Mouse (Mus musculus): Measurements from ENCODE around the gene 4933415F23Rik. TPM values are rescaled to one million over a fixed set of nuclear protein-coding genes. Genes with fewer than 3 reads are reported as not detected.

The 4933415F23Rik gene
- total and polyA plus RNA-seq, 2 experiments from 2014 or later = not detected

DNA sequence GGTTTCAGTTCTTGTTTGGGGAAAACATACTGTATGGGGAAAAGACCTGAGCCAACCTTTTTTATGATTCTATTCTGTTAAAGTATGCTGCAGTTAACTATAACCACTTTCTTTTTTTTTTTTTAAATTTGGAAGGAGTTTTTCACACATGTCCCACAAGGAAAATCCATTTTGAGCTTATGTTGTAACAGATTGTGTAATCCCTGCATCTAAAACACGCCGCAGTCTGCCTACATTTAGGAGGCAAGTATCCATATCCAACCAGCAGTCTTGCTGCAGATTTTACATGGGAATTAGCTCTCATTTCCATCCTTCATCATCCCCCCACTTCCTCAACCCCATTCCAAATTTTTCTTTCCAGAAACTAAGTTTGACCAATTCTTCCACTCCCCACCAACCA lies 3.6 kb downstream of the 4933415F23Rik start:
- TF ChIP-seq EP300 (IDR thresholded peaks at IDR 0.05; ENCODE audit: low read depth) = no peak
- TF ChIP-seq CTCF (IDR thresholded peaks at IDR 0.05; ENCODE audit: low read depth) = no peak
- no peaks in the 10 kb centered on the region for H3K9me3 ChIP-seq (replicated peaks; ENCODE audit: control insufficient read depth, low read length)
- H3K4me2 ChIP-seq (ENCODE audit: low read depth, low read length) = no peak overlapping the region
- no peaks in the 10 kb centered on the region for H3K4me1 ChIP-seq (ENCODE audit: control insufficient read depth, insufficient read depth)
- no peak overlapping the region for H3K4me3 ChIP-seq (ENCODE audit: low read depth, low read length)
- no peak overlapping the region for H3K9ac ChIP-seq (replicated peaks; ENCODE audit: low read depth, low read length)
- no peaks in the 10 kb centered on the region for H3K27me3 ChIP-seq (ENCODE audit: control insufficient read depth, insufficient read depth, low read length)
- DNase-seq (ENCODE audit: low spot score) (no peak), ATAC-seq (ENCODE audit: insufficient read depth, low read depth) (no peak)
- no peaks in the 10 kb centered on the region for H3K36me3 ChIP-seq (replicated peaks; ENCODE audit: control insufficient read depth, insufficient read depth, low read length)
- 93% methylated on average over 2 of the region's 2 CpGs for WGBS
- H3K27ac ChIP-seq (ENCODE audit: low read depth) = no peak overlapping the region

- Histone ChIP-seq H3K4me2 (ENCODE audit: low read depth, low read length) (no peak overlapping the region), H3K9ac (replicated peaks; ENCODE audit: low read depth, low read length) (no peak overlapping the region), H3K27me3 (ENCODE audit: control insufficient read depth, insufficient read depth, low read length) (no peaks in the 10 kb centered on the region), H3K36me3 (replicated peaks; ENCODE audit: control insufficient read depth, insufficient read depth, low read length) (no peaks in the 10 kb centered on the region), H3K27ac (ENCODE audit: low read depth) (no peak overlapping the region), H3K4me1 (ENCODE audit: control insufficient read depth, insufficient read depth) (no peaks in the 10 kb centered on the region), H3K9me3 (replicated peaks; ENCODE audit: control insufficient read depth, low read length) (no peaks in the 10 kb centered on the region), H3K4me3 (ENCODE audit: low read depth, low read length) (no peak overlapping the region)
- no peak for ATAC-seq (ENCODE audit: insufficient read depth, low read depth)
- DNase-seq (ENCODE audit: low spot score) = no peak
- TF ChIP-seq EP300 (IDR thresholded peaks at IDR 0.05; ENCODE audit: low read depth) (no peak), CTCF (IDR thresholded peaks at IDR 0.05; ENCODE audit: low read depth) (no peak)
- 69% methylated on average over 4 of the region's 4 CpGs for WGBS
Measured at GRCm38 (mm10) chr1:23097996-23098395, 4.1 kb downstream of the 4933415F23Rik start.

GRCm38 (mm10) chr1:23067715-23068114 lies 34.3 kb downstream of the 4933415F23Rik start:
- ATAC-seq (ENCODE audit: insufficient read depth, low read depth) = no peak
- no peak for TF ChIP-seq CTCF (IDR thresholded peaks at IDR 0.05; ENCODE audit: low read depth)
- TF ChIP-seq EP300 (IDR thresholded peaks at IDR 0.05; ENCODE audit: low read depth) = no peak
- WGBS = 79% methylated on average over 5 of the region's 5 CpGs

DNA sequence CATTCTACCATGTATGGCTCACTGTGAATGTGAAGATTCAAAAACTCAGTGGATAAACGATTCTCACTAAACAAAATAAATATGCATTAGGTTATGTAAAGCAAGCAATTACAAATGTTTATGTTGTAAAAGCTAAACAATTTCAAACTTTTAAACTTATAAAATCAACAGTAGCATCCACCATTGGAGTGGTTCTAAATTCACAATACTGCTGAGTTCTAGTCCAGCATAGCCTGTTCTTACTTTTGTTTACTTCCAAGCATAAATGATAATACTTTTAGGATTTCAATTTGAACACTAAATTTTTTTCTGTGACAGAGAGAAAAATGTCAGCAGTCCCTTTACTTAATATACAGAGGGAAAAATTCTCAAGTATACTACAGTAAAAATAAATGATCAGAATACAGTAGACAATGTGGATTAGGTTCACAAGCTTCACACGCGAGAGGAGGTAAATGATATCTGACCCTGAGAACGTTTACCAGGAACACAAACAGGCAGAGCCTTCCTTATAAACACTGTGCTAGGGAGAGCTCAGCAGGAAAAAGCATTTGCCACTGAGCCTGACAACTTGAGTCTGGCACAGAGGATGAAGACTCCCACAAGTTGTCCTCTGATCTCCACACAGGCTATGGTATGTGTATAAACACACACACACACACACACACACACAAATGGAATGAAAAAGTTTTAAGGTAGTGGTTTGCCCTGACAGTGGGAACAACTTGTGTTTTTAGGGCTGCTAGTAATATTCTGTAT lies 37.2 kb downstream of the 4933415F23Rik start:
- Histone ChIP-seq H3K27ac (ENCODE audit: low read depth) (no peak overlapping the region), H3K4me2 (ENCODE audit: low read depth, low read length) (no peak overlapping the region), H3K4me1 (ENCODE audit: control insufficient read depth, insufficient read depth) (no peaks in the 10 kb centered on the region), H3K9me3 (replicated peaks; ENCODE audit: control insufficient read depth, low read length) (no peaks in the 10 kb centered on the region), H3K27me3 (ENCODE audit: control insufficient read depth, insufficient read depth, low read length) (no peaks in the 10 kb centered on the region), H3K36me3 (replicated peaks; ENCODE audit: control insufficient read depth, insufficient read depth, low read length) (no peaks in the 10 kb centered on the region), H3K9ac (replicated peaks; ENCODE audit: low read depth, low read length) (no peak overlapping the region), H3K4me3 (ENCODE audit: low read depth, low read length) (no peak overlapping the region)
- no peak for ATAC-seq (ENCODE audit: insufficient read depth, low read depth)
- no peak for DNase-seq (ENCODE audit: low spot score)
- 56% methylated on average over 4 of the region's 4 CpGs for WGBS
- TF ChIP-seq CTCF (IDR thresholded peaks at IDR 0.05; ENCODE audit: low read depth) (no peak), EP300 (IDR thresholded peaks at IDR 0.05; ENCODE audit: low read depth) (no peak)

More at GRCm38 (mm10) chr1:23067715-23068114, 34.3 kb downstream of the 4933415F23Rik start:
- Histone ChIP-seq H3K27me3 (ENCODE audit: control insufficient read depth, insufficient read depth, low read length) (no peaks in the 10 kb centered on the region), H3K27ac (ENCODE audit: low read depth) (no peak overlapping the region), H3K36me3 (replicated peaks; ENCODE audit: control insufficient read depth, insufficient read depth, low read length) (no peaks in the 10 kb centered on the region), H3K9ac (replicated peaks; ENCODE audit: low read depth, low read length) (no peak overlapping the region), H3K4me1 (ENCODE audit: control insufficient read depth, insufficient read depth) (no peaks in the 10 kb centered on the region), H3K4me2 (ENCODE audit: low read depth, low read length) (no peak overlapping the region), H3K9me3 (replicated peaks; ENCODE audit: control insufficient read depth, low read length) (no peaks in the 10 kb centered on the region), H3K4me3 (ENCODE audit: low read depth, low read length) (no peak overlapping the region)
- DNase-seq (ENCODE audit: low spot score) = no peak

- ATAC-seq (ENCODE audit: insufficient read depth, low read depth) (no peak), DNase-seq (ENCODE audit: low spot score) (no peak)
- Histone ChIP-seq H3K4me3 (ENCODE audit: low read depth, low read length) (no peak overlapping the region), H3K9ac (replicated peaks; ENCODE audit: low read depth, low read length) (no peak overlapping the region), H3K4me1 (ENCODE audit: control insufficient read depth, insufficient read depth) (0 out of 2 replicates have a peak, but pooled peaks cover under 1% of the 10 kb centered on the region), H3K27me3 (ENCODE audit: control insufficient read depth, insufficient read depth, low read length) (no peaks in the 10 kb centered on the region), H3K9me3 (replicated peaks; ENCODE audit: control insufficient read depth, low read length) (no peaks in the 10 kb centered on the region), H3K27ac (ENCODE audit: low read depth) (no peak overlapping the region), H3K4me2 (ENCODE audit: low read depth, low read length) (no peak overlapping the region), H3K36me3 (replicated peaks; ENCODE audit: control insufficient read depth, insufficient read depth, low read length) (no peaks in the 10 kb centered on the region)
- no peak for TF ChIP-seq CTCF (IDR thresholded peaks at IDR 0.05; ENCODE audit: low read depth)
- 76% methylated on average over 2 of the region's 2 CpGs for WGBS
Measured at GRCm38 (mm10) chr1:23063946-23064345, 38.1 kb downstream of the 4933415F23Rik start.
